Mouse (Mus musculus) olfactory bulb, adult 2 months (tissue): ENCODE results near the gene Ifitm6.

ENCODE experiments used
- CTCF ChIP-seq: fragments of 200-500 bp; IDR thresholded peaks from 2 replicates; pipeline ENCODE4 v1.5.1; 2012; ENCODE audit warnings: low read depth, mild to moderate bottlenecking, low read length, moderate library complexity; ENCODE audit not compliant: insufficient read depth
- POLR2A ChIP-seq: fragments of 200-500 bp; IDR thresholded peaks from 2 replicates; pipeline ENCODE4 v1.6.1; 2012; ENCODE audit warnings: mild to moderate bottlenecking, low read depth, low read length, moderate library complexity; ENCODE audit not compliant: insufficient read depth

DNA sequence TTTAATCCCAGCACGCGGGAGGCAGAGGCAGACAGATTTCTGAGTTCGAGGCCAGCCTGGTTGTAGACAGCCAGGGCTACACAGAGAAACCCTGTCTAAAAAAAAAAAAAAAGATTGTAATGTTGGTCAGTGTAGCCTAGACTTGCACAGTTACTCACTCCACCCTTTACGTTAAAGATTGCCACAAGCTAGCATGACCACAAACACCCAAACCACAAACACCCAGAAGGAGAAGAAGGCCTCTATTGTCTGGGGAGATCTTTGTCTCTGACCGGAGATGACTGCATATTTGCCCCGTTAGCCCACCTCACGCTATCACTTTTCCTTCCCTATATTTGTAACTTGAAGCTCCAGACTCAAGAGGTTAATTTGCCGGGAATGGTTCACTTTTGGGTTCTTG, 36.0 kb downstream of the Ifitm6 start:
- no peak for TF ChIP-seq CTCF
- no peak for TF ChIP-seq POLR2A
